Mouse (Mus musculus): ENCODE measurements at regions not wholly inside any gene's neighbourhood (a gene's known extent, or its start where the extent isn't known, plus 50 kb on each side); places are given as distances from the start of the nearest gene placed in this dataset.

- no peaks in the 10 kb centered on the region for H3K36me3 ChIP-seq (ENCODE audit: control insufficient read depth, insufficient read depth, low read length)
- H3K27me3 ChIP-seq (ENCODE audit: control insufficient read depth, insufficient read depth, low read length): no peaks in the 10 kb centered on the region
- no peak for ATAC-seq (ENCODE audit: insufficient read depth, low FRiP score)
- no peak overlapping the region for H3K4me3 ChIP-seq (replicated peaks; ENCODE audit: low read length)
- 59% methylated on average over 3 of the region's 3 CpGs for WGBS
- H3K9ac ChIP-seq (ENCODE audit: low read length): no peak overlapping the region
- H3K9me3 ChIP-seq (replicated peaks; ENCODE audit: control insufficient read depth, low read length): no peaks in the 10 kb centered on the region
- no peaks in the 10 kb centered on the region for H3K4me1 ChIP-seq (ENCODE audit: control insufficient read depth, insufficient read depth, low read length)
- no peak overlapping the region for H3K27ac ChIP-seq (ENCODE audit: low read length)
- H3K4me2 ChIP-seq (ENCODE audit: low read depth, low read length): no peak overlapping the region
Observed at GRCm38 (mm10) chr6:147833501-147833900, 213.6 kb upstream of the Far2 start.

- Histone ChIP-seq H3K9ac (ENCODE audit: low read length) (no peak overlapping the region), H3K4me2 (ENCODE audit: low read depth, low read length) (no peak overlapping the region), H3K4me3 (replicated peaks; ENCODE audit: low read length) (no peak overlapping the region), H3K4me1 (ENCODE audit: control insufficient read depth, insufficient read depth, low read length) (no peaks in the 10 kb centered on the region), H3K36me3 (ENCODE audit: control insufficient read depth, insufficient read depth, low read length) (no peaks in the 10 kb centered on the region), H3K9me3 (replicated peaks; ENCODE audit: control insufficient read depth, low read length) (no peaks in the 10 kb centered on the region), H3K27ac (ENCODE audit: low read length) (no peak overlapping the region), H3K27me3 (ENCODE audit: control insufficient read depth, insufficient read depth, low read length) (no peaks in the 10 kb centered on the region)
- ATAC-seq (ENCODE audit: insufficient read depth, low FRiP score): no peak
- WGBS: 81% methylated on average over 5 of the region's 5 CpGs
Observed at GRCm38 (mm10) chr6:147838846-147839245, 208.2 kb upstream of the Far2 start.

GRCm38 (mm10) chr6:147849988-147850387, 197.1 kb upstream of the Far2 start:
- no peak; the same call in 1 of the 2 replicates for ATAC-seq (ENCODE audit: insufficient read depth, low FRiP score)
- no peaks in the 10 kb centered on the region for H3K36me3 ChIP-seq (ENCODE audit: control insufficient read depth, insufficient read depth, low read length)

GRCm38 (mm10) chr6:147861116-147861515, 185.9 kb upstream of the Far2 start:
- 63% methylated on average over 2 of the region's 2 CpGs for WGBS
- no peak overlapping the region for H3K9ac ChIP-seq (ENCODE audit: low read length)
- ATAC-seq (ENCODE audit: insufficient read depth, low FRiP score): no peak
- H3K4me3 ChIP-seq (replicated peaks; ENCODE audit: low read length): no peak overlapping the region
- no peaks in the 10 kb centered on the region for H3K36me3 ChIP-seq (ENCODE audit: control insufficient read depth, insufficient read depth, low read length)
- H3K27me3 ChIP-seq (ENCODE audit: control insufficient read depth, insufficient read depth, low read length): no peaks in the 10 kb centered on the region
- H3K9me3 ChIP-seq (replicated peaks; ENCODE audit: control insufficient read depth, low read length): no peaks in the 10 kb centered on the region
- no peak overlapping the region for H3K4me2 ChIP-seq (ENCODE audit: low read depth, low read length)
- H3K4me1 ChIP-seq (ENCODE audit: control insufficient read depth, insufficient read depth, low read length): no peaks in the 10 kb centered on the region
- H3K27ac ChIP-seq (ENCODE audit: low read length): no peak overlapping the region

More at GRCm38 (mm10) chr6:147849988-147850387, 197.1 kb upstream of the Far2 start:
- no peaks in the 10 kb centered on the region for H3K9me3 ChIP-seq (replicated peaks; ENCODE audit: control insufficient read depth, low read length)
- no peak overlapping the region for H3K4me3 ChIP-seq (replicated peaks; ENCODE audit: low read length)
- H3K9ac ChIP-seq (ENCODE audit: low read length): no peak overlapping the region
- H3K27ac ChIP-seq (ENCODE audit: low read length): no peak overlapping the region
- 87% methylated on average over 2 of the region's 2 CpGs for WGBS
- no peaks in the 10 kb centered on the region for H3K27me3 ChIP-seq (ENCODE audit: control insufficient read depth, insufficient read depth, low read length)
- no peak overlapping the region for H3K4me2 ChIP-seq (ENCODE audit: low read depth, low read length)
- H3K4me1 ChIP-seq (ENCODE audit: control insufficient read depth, insufficient read depth, low read length): no peaks in the 10 kb centered on the region

GRCm38 (mm10) chr6:147871033-147871432, 176.0 kb upstream of the Far2 start:
- Histone ChIP-seq H3K4me2 (ENCODE audit: low read depth, low read length) (no peak overlapping the region), H3K9ac (ENCODE audit: low read length) (no peak overlapping the region), H3K27ac (ENCODE audit: low read length) (no peak overlapping the region), H3K9me3 (replicated peaks; ENCODE audit: control insufficient read depth, low read length) (no peaks in the 10 kb centered on the region), H3K36me3 (ENCODE audit: control insufficient read depth, insufficient read depth, low read length) (no peaks in the 10 kb centered on the region), H3K4me1 (ENCODE audit: control insufficient read depth, insufficient read depth, low read length) (no peaks in the 10 kb centered on the region), H3K4me3 (replicated peaks; ENCODE audit: low read length) (no peak overlapping the region), H3K27me3 (ENCODE audit: control insufficient read depth, insufficient read depth, low read length) (no peaks in the 10 kb centered on the region)
- 62% methylated on average over 3 of the region's 3 CpGs for WGBS
- no peak for ATAC-seq (ENCODE audit: insufficient read depth, low FRiP score)

- Histone ChIP-seq H3K9me3 (replicated peaks; ENCODE audit: control insufficient read depth, low read length) (no peaks in the 10 kb centered on the region), H3K4me3 (replicated peaks; ENCODE audit: low read length) (no peak overlapping the region), H3K9ac (ENCODE audit: low read length) (no peak overlapping the region), H3K4me1 (ENCODE audit: control insufficient read depth, insufficient read depth, low read length) (no peaks in the 10 kb centered on the region), H3K4me2 (ENCODE audit: low read depth, low read length) (no peak overlapping the region), H3K27me3 (ENCODE audit: control insufficient read depth, insufficient read depth, low read length) (no peaks in the 10 kb centered on the region), H3K36me3 (ENCODE audit: control insufficient read depth, insufficient read depth, low read length) (no peaks in the 10 kb centered on the region), H3K27ac (ENCODE audit: low read length) (no peak overlapping the region)
- WGBS: 49% methylated on average over 3 of the region's 3 CpGs
- no peak for ATAC-seq (ENCODE audit: insufficient read depth, low FRiP score)
Observed at GRCm38 (mm10) chr6:147873173-147873572, 173.9 kb upstream of the Far2 start.

GRCm38 (mm10) chr6:147878485-147878884, 168.6 kb upstream of the Far2 start:
- Histone ChIP-seq H3K27me3 (ENCODE audit: control insufficient read depth, insufficient read depth, low read length) (no peaks in the 10 kb centered on the region), H3K9me3 (replicated peaks; ENCODE audit: control insufficient read depth, low read length) (no peaks in the 10 kb centered on the region), H3K27ac (ENCODE audit: low read length) (no peak overlapping the region), H3K4me1 (ENCODE audit: control insufficient read depth, insufficient read depth, low read length) (no peaks in the 10 kb centered on the region), H3K9ac (ENCODE audit: low read length) (no peak overlapping the region), H3K4me2 (ENCODE audit: low read depth, low read length) (no peak overlapping the region), H3K36me3 (ENCODE audit: control insufficient read depth, insufficient read depth, low read length) (no peaks in the 10 kb centered on the region), H3K4me3 (replicated peaks; ENCODE audit: low read length) (no peak overlapping the region)
- no peak for ATAC-seq (ENCODE audit: insufficient read depth, low FRiP score)
- WGBS: 63% methylated on average over 3 of the region's 3 CpGs

GRCm38 (mm10) chr6:147885902-147886301, 161.2 kb upstream of the Far2 start:
- Histone ChIP-seq H3K27me3 (ENCODE audit: control insufficient read depth, insufficient read depth, low read length) (no peaks in the 10 kb centered on the region), H3K9ac (ENCODE audit: low read length) (no peak overlapping the region), H3K4me1 (ENCODE audit: control insufficient read depth, insufficient read depth, low read length) (no peaks in the 10 kb centered on the region), H3K4me3 (replicated peaks; ENCODE audit: low read length) (no peak overlapping the region), H3K36me3 (ENCODE audit: control insufficient read depth, insufficient read depth, low read length) (no peaks in the 10 kb centered on the region), H3K4me2 (ENCODE audit: low read depth, low read length) (no peak overlapping the region), H3K9me3 (replicated peaks; ENCODE audit: control insufficient read depth, low read length) (no peaks in the 10 kb centered on the region), H3K27ac (ENCODE audit: low read length) (no peak overlapping the region)
- WGBS: 80% methylated on average over 4 of the region's 4 CpGs
- ATAC-seq (ENCODE audit: insufficient read depth, low FRiP score): no peak

GRCm38 (mm10) chr6:147919697-147920096, 127.4 kb upstream of the Far2 start:
- no peak overlapping the region for H3K4me2 ChIP-seq (ENCODE audit: low read depth, low read length)
- peak; percentile 29; the same call in 1 of the 2 replicates for ATAC-seq (ENCODE audit: insufficient read depth, low FRiP score)

GRCm38 (mm10) chr6:147921091-147921490, 126.0 kb upstream of the Far2 start:
- ATAC-seq (ENCODE audit: insufficient read depth, low FRiP score): no peak
- WGBS: 63% methylated on average over 5 of the region's 5 CpGs
- H3K9me3 ChIP-seq (replicated peaks; ENCODE audit: control insufficient read depth, low read length): no peaks in the 10 kb centered on the region
- H3K27me3 ChIP-seq (ENCODE audit: control insufficient read depth, insufficient read depth, low read length): no peaks in the 10 kb centered on the region
- H3K4me1 ChIP-seq (ENCODE audit: control insufficient read depth, insufficient read depth, low read length): no peaks in the 10 kb centered on the region
- no peak overlapping the region for H3K4me3 ChIP-seq (replicated peaks; ENCODE audit: low read length)
- no peak overlapping the region for H3K9ac ChIP-seq (ENCODE audit: low read length)
- H3K4me2 ChIP-seq (ENCODE audit: low read depth, low read length): no peak overlapping the region
- H3K27ac ChIP-seq (ENCODE audit: low read length): no peak overlapping the region
- no peaks in the 10 kb centered on the region for H3K36me3 ChIP-seq (ENCODE audit: control insufficient read depth, insufficient read depth, low read length)

More at GRCm38 (mm10) chr6:147919697-147920096, 127.4 kb upstream of the Far2 start:
- no peaks in the 10 kb centered on the region for H3K27me3 ChIP-seq (ENCODE audit: control insufficient read depth, insufficient read depth, low read length)
- no peaks in the 10 kb centered on the region for H3K4me1 ChIP-seq (ENCODE audit: control insufficient read depth, insufficient read depth, low read length)
- H3K36me3 ChIP-seq (ENCODE audit: control insufficient read depth, insufficient read depth, low read length): no peaks in the 10 kb centered on the region
- H3K9ac ChIP-seq (ENCODE audit: low read length): no peak overlapping the region
- H3K27ac ChIP-seq (ENCODE audit: low read length): no peak overlapping the region
- WGBS: 32% methylated on average over 1 of the region's 1 CpGs
- no peak overlapping the region for H3K4me3 ChIP-seq (replicated peaks; ENCODE audit: low read length)
- no peaks in the 10 kb centered on the region for H3K9me3 ChIP-seq (replicated peaks; ENCODE audit: control insufficient read depth, low read length)

All from stomach, embryonic 16.5 days (tissue).